Mouse (Mus musculus) T-cell, adult 2 months (primary cell): ENCODE results near the gene Senp8.

Experiments used
- DNase-seq: peaks from one replicate; pipeline ENCODE4 v3.0.0; 2022; ENCODE audit warnings: low spot score

The Senp8 gene

GRCm38 (mm10) chr9:59716275-59716898, 34.1 kb downstream of the Senp8 start:
- DNase-seq, result no peak

- no peak for DNase-seq
These were observed 41.3 kb downstream of the Senp8 start for GRCm38 (mm10) chr9:59709225-59709624.

GRCm38 (mm10) chr9:59706850-59707825, 43.4 kb downstream of the Senp8 start:
- DNase-seq, result no peak

GRCm38 (mm10) chr9:59703099-59703498, 47.4 kb downstream of the Senp8 start:
- DNase-seq, result no peak

- DNase-seq, result no peak
These were observed 49.4 kb downstream of the Senp8 start for GRCm38 (mm10) chr9:59701094-59701493.

GRCm38 (mm10) chr9:59696381-59696780, 54.1 kb downstream of the Senp8 start:
- no peak for DNase-seq

- DNase-seq, result no peak
These were observed 55.1 kb downstream of the Senp8 start for GRCm38 (mm10) chr9:59695451-59695813.

GRCm38 (mm10) chr9:59694571-59695450, 55.7 kb downstream of the Senp8 start:
- DNase-seq, result no peak

- DNase-seq, result no peak
These were observed 58.4 kb downstream of the Senp8 start for GRCm38 (mm10) chr9:59692145-59692544.

- DNase-seq, result no peak
These were observed 58.8 kb downstream of the Senp8 start for GRCm38 (mm10) chr9:59691635-59692094.

GRCm38 (mm10) chr9:59687416-59688046, 63.0 kb downstream of the Senp8 start:
- DNase-seq, result no peak
